Mouse (Mus musculus) E14TG2a.4 (cell line): Measurements from ENCODE around the gene Myo1e.

Experiments
- H3K27me3 ChIP-seq: 2 replicates; pipeline ENCODE4 v1.6.1; 2014; ENCODE audit warnings: low read length, control low read depth; ENCODE audit not compliant: insufficient read depth
- H3K36me3 ChIP-seq: 2 replicates; pipeline ENCODE4 v1.6.1; 2014; ENCODE audit warnings: low read length, control low read depth; ENCODE audit not compliant: insufficient read depth
- H3K4me1 ChIP-seq: replicated peaks from 2 replicates; pipeline ENCODE4 v1.6.1; 2014; ENCODE audit warnings: low read depth, low read length, control low read depth
- H3K4me3 ChIP-seq: replicated peaks from 2 replicates; pipeline ENCODE4 v1.5.1; 2014; ENCODE audit warnings: mild to moderate bottlenecking, low read length
- H3K9me3 ChIP-seq: 2 replicates; pipeline ENCODE4 v1.6.1; 2014; ENCODE audit warnings: low read length, control low read depth
- CTCF ChIP-seq: conservative IDR thresholded peaks from 2 replicates; pipeline ENCODE4 v1.5.1; 2014; ENCODE audit warnings: low read length
- NANOG ChIP-seq: IDR thresholded peaks from 2 replicates; pipeline ENCODE4 v1.6.1; 2014; ENCODE audit warnings: borderline replicate concordance, low read length, mixed read lengths
- POU5F1 ChIP-seq: IDR thresholded peaks from 2 replicates; pipeline ENCODE4 v1.6.1; 2014; ENCODE audit warnings: low read length, borderline replicate concordance

Myo1e gene

DNA sequence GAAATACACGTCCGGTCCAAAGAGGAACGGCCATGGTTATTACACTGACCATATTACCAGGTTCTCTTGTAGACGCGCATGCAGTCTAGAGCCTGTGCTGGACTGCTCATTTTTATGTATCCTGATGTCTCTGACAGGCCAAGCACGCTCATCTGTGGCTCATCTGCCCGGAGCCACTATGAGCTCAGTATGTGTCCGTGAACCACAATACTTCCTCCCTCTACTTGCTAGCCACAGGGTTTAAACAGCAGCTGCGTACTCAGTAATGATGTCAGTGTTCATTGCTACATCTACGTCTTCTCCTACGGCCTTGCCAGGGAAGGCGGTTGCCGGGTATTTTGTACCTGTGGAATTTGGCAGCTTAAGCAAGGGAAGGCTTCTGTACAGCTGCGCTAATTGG lies 4.5 kb downstream of the Myo1e start:
- TF ChIP-seq CTCF (no peak), NANOG (no peak), POU5F1 (no peak)
- no peaks in the 10 kb centered on the region for H3K36me3 ChIP-seq
- no peaks in the 10 kb centered on the region for H3K9me3 ChIP-seq
- peak overlapping the region; percentile 51; the same call in 1 of the 2 replicates for H3K4me3 ChIP-seq
- H3K4me1 ChIP-seq, result peaks cover 46% of the 10 kb centered on the region
- peaks cover 6% of the 10 kb centered on the region; the same call in 1 of the 2 replicates for H3K27me3 ChIP-seq

GRCm38 (mm10) chr9:70216517-70216916 lies 9.4 kb downstream of the Myo1e start:
- no peaks in the 10 kb centered on the region for H3K9me3 ChIP-seq
- TF ChIP-seq POU5F1 (no peak), CTCF (no peak), NANOG (no peak)
- no peak overlapping the region for H3K4me3 ChIP-seq
- no peaks in the 10 kb centered on the region for H3K27me3 ChIP-seq
- H3K4me1 ChIP-seq, result peaks cover 60% of the 10 kb centered on the region
- no peaks in the 10 kb centered on the region for H3K36me3 ChIP-seq

DNA sequence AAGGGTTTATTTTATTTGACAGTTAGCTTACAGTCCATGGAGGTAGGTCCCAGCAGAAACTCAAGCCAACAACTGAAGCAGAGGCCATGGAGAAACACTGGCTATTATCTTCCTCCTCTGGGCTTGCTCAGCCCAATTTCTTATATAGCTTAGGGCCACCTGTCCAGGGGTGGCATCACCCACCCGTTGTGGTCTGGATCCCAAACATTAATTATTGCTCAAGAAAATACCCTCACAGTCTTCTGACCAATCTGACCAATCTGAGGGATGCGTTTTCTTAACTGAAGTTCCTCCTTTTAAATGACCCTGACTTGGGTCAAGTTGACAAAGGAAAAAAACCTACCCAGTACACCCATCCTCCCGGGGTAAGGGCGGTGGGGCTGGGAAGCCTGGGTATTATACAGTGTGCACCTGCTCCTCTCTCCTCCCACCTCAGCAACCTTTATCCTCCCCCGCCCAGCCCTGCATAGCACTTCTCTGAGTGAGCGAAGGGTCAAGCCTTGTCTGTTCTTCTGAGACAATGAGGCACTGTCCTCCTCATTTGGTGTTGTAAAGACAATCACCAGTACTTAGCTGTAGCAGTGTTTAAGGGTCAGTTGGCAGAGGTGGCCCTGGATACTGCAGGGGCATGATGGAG lies 12.3 kb downstream of the Myo1e start:
- no peaks in the 10 kb centered on the region for H3K9me3 ChIP-seq
- no peaks in the 10 kb centered on the region for H3K27me3 ChIP-seq
- TF ChIP-seq POU5F1, result no peak
- TF ChIP-seq NANOG, result no peak
- TF ChIP-seq CTCF, result no peak
- peaks cover 74% of the 10 kb centered on the region for H3K4me1 ChIP-seq
- H3K4me3 ChIP-seq, result 0 out of 2 replicates have a peak overlapping the region, but pooled peaks have one; percentile 17
- no peaks in the 10 kb centered on the region for H3K36me3 ChIP-seq

GRCm38 (mm10) chr9:70220461-70221170 lies 13.5 kb downstream of the Myo1e start:
- Histone ChIP-seq H3K36me3 (no peaks in the 10 kb centered on the region), H3K9me3 (no peaks in the 10 kb centered on the region), H3K27me3 (no peaks in the 10 kb centered on the region), H3K4me3 (no peak overlapping the region), H3K4me1 (peaks cover 78% of the 10 kb centered on the region)
- no peak for TF ChIP-seq POU5F1
- TF ChIP-seq NANOG, result no peak
- TF ChIP-seq CTCF, result no peak

- TF ChIP-seq NANOG, result peak; percentile 82
- TF ChIP-seq CTCF, result no peak
- Histone ChIP-seq H3K4me1 (peaks cover 66% of the 10 kb centered on the region), H3K27me3 (no peaks in the 10 kb centered on the region), H3K9me3 (no peaks in the 10 kb centered on the region), H3K36me3 (peaks cover 4% of the 10 kb centered on the region; the same call in 1 of the 2 replicates), H3K4me3 (no peak overlapping the region)
Observed at GRCm38 (mm10) chr9:70223142-70223541, 16.0 kb downstream of the Myo1e start.

GRCm38 (mm10) chr9:70224046-70224445 lies 16.9 kb downstream of the Myo1e start:
- Histone ChIP-seq H3K4me3 (no peak overlapping the region), H3K27me3 (no peaks in the 10 kb centered on the region), H3K4me1 (peaks cover 57% of the 10 kb centered on the region), H3K9me3 (no peaks in the 10 kb centered on the region), H3K36me3 (peaks cover 4% of the 10 kb centered on the region; the same call in 1 of the 2 replicates)
- no peak for TF ChIP-seq POU5F1
- no peak for TF ChIP-seq NANOG
- no peak for TF ChIP-seq CTCF

DNA sequence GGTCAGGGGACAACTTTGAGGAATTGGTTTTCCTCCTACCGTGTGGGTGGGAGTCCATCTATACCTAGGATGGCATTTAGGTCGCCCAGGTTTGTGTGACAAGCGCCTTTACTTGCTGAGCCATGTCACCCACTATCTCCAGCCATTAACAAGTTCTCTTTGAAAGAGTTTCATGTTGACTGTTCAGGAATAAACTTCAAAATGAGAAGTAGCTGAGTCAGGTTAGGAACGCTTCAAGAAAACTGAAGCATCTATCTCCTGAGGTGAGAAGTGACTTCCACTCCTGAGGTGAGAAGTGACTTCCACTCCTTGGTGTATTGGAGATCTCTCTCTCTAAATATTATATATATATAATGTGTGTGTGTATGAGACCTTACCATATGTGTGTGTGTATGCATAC lies 19.2 kb downstream of the Myo1e start:
- Histone ChIP-seq H3K4me1 (peaks cover 41% of the 10 kb centered on the region), H3K36me3 (peaks cover 4% of the 10 kb centered on the region; the same call in 1 of the 2 replicates), H3K4me3 (no peak overlapping the region), H3K27me3 (no peaks in the 10 kb centered on the region), H3K9me3 (no peaks in the 10 kb centered on the region)
- TF ChIP-seq CTCF (no peak), NANOG (no peak), POU5F1 (no peak)

DNA sequence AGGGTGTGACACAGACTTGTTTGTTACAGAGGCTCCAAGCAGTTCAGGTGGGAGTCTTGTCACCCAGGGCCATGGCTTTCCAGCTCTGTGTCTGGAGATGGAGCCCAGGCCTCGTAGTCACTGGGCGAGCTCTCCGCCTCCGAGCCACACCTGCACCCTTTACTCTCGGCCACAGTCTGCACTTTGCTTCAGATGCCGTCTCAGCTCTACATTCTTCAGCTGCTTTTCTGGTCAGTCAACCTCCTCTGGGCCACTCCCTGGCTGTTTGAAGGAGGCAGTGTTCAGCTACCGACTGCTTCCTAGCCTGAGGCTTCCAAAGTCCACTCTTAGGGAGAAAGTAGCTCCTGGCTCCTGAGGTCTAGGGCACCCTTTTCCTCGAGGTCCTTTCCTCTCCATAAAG lies 22.7 kb downstream of the Myo1e start:
- Histone ChIP-seq H3K9me3 (no peaks in the 10 kb centered on the region), H3K4me3 (no peak overlapping the region), H3K36me3 (peaks cover 4% of the 10 kb centered on the region; the same call in 1 of the 2 replicates), H3K27me3 (no peaks in the 10 kb centered on the region), H3K4me1 (peaks cover 13% of the 10 kb centered on the region)
- TF ChIP-seq POU5F1 (no peak), CTCF (no peak), NANOG (no peak)
